Mouse (Mus musculus) layer of hippocampus, adult 9-11 months (tissue): Measurements from ENCODE around the gene Fgf2.

Experiments used
- DNase-seq: peaks from one replicate; pipeline ENCODE4 v3.0.0; 2022

The Fgf2 gene

DNA sequence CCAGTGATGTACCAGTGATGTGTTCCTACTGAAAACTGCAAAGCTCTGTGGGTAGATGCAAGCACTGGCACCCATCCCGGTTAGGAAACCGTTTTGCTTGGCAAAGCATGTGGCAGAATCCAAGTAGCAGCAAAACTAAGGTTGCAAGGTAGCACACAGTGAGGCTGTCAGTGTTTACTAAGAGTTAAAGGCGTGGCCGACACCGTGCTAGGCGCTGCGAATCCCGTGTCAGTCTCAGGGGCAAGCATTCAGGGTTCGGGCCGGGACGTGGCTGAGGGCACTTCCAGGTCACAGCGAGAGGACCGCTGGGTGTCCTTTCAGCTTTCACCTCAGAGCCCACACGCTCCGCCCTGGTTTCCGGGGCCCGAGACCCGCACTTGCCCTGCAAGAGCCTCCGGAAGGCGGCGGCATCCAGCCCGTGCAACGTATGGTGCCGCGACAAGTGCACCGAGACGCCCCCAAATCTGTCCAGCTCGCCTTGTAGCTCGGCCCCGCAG is 70.9 kb downstream of the Fgf2 start:
- peak; percentile 75 for DNase-seq

DNA sequence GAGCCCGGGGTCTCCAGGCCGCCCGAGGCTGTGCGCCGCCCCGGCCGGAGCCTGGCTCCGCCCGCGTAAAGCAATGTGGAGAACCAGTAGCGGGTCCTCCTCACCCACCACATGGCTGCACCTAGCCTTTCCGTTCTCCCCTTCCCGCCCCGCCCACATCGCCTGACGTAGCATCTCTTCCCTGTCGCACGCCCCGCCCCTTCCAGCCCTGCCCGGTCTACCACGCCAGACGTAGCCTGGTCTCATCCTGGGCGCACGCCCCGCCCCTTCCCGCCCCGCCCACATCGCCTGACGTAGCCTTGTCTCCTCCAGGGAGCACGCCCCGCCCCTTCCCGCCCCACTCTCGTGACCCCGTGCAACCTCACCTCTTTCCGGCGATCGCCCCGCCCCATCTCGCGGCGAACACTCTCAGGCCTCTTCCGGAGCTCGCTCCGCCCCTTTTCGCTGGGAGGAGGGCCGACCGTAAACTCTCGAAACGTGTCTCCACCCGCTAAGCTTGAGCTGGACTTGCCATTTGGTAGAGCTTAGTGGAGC is 71.4 kb downstream of the Fgf2 start, which contains the start of gene Spata5:
Spata5 (plus strand) TSS at position 439 of the 534 bp plus-strand sequence.
- peak; percentile 98 for DNase-seq

DNA sequence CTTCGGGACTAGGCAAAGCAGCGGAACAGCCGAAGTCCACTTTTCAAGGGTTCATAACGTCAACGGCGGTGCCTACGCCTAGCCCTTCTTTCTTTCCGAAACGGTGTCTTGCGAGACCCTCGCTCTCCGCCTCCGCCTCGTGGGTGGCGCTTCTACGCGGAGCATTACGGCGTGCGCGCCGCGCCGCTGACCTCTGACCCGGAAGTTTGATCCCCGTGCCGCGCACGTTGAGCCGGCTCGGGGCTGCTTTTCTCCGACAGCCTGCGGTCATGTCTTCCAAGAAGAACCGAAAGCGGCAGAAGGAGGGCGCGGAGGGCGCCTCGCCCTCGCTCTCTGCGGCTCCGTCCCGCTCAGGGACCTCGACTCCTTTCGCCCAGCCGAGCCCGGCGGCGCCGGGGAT is 71.9 kb downstream of the Fgf2 start, which contains the start of gene Nudt6:
Nudt6 (minus strand) TSS at position 140 of the 400 bp plus-strand sequence.
- DNase-seq: peak; percentile 88

DNA sequence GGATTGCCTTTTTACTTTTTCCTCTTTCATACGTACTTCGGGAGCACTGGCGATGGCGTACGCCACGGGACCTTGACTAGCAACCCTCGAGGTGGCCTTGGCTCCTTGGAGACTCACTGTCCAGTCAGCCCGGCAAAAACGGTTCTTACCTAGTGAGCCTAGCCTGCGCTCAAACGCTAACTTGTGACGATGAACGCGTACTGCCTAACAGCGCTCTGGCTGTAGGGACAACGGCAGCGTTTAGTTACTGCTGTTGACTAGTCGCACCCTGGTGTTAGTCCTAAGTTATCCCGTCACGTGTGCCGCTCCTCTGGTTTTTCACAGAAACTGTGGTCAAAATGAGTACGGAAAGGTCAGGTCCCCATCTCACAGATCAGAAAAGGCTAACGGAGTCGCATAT is 72.5 kb downstream of the Fgf2 start:
- peak; percentile 37 for DNase-seq

DNA sequence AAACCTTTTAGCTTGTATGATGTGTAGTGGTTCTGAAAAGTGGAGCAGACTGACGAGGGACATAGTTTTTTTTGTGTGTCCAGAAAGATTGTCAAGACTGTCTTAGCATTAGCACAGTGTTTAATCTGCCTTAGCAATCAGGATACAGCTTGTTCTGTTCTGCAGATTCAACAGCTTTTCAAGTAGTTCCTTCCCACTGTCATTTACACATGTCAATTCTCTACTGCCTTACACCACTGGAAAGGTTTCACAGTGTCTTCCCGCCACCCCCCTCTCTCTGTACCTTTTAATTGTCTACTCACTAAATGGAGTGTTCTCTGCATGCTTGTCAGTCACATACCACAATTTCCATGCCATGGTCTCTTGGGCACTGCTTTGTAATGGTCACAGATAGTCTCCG is 73.0 kb downstream of the Fgf2 start:
- no peak for DNase-seq

DNA sequence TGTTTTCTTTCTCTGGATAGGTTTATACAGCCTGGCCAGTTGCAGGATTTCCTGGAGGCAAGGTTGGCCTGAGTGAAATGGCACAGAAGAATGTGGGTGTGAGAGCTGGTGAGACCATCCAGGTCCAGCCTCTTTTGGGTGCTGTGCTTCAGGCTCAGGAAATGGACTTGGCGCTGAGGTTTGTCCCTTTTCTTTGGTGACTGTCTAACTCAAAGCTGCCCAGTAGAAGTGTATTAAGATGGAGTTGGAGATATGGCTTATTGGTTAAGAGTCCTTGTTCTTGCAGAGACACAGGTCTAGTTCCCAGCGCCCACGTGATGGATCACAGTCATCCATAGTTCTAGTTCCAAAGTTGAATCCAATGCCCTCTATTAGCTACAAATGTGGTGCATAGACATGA is 77.9 kb downstream of the Fgf2 start:
- no peak for DNase-seq

DNA sequence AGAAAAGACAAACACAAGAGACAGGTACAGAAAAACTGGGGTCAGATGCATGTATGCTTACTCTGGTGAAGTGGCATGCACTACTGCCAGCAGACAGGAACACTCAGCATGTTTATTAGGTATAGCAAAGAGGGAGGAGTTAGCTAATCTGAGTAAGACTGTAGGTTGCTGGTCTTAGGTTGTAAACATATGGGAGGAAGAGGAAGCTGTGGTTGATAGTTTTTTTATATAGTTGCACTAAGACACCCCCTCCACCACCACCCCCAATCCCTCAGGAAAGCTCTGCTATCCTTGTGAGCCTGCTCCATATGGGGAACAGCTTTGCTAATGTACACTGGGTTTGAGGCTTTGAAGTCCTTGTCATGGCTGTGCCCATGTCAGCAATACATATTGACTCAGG is 82.2 kb downstream of the Fgf2 start:
- no peak for DNase-seq

DNA sequence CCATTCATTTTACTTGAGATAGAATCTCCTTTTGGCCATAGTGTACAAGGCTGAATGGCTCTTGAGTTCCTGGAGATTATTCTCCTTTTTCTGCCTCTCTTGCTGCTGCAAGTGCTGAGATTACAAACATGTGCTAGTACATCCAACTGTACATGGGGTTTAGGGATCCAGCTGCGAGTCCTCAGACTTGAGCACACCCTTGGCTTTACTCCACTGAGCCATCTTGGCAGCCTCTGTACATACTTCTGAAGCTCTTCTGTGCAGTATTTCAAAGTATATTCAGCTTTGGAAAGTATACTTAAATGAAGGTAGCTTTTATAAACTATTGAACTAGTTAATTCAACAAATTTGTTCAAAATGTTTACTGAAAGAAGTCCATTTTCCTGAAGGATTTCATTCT is 91.6 kb downstream of the Fgf2 start:
- DNase-seq: no peak

DNA sequence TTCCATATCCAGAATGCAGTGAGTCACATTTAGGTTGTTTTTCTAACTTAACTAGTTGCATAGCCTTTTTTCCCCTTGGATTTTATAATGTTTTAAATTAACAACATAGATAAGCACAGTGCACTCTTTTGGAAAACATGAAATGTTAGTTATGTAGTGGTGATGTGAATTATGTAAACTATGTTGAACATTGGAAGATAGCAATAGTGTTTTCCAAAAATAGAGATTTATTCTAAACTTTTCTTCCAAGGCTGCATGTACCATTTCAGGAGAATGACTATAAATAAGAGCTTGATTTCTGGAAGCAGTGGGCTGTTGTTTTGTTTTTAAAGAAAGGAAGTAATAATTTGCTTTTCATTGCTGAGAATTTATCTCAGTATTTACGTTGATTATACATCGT is 95.3 kb downstream of the Fgf2 start:
- no peak for DNase-seq

DNA sequence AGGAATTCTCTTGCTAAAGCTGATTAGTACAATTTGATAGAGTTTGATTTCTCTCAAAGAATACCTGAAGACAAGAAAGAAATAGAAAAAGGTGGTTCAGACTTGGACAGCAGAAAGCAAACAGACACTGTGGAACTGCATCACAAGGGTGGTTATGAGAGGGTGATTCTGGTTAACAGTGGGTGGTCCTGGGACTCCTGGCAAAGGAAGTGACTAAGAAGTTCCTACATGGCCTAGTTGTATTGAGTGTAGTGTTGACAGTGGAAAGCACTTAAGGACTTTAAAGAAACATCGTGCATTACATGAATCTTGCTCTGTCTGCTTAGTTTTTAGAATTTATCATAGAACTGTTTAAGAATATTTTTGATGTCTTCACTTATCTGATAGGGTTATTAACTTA is 107.8 kb downstream of the Fgf2 start:
- no peak for DNase-seq
